Mouse (Mus musculus): ENCODE data around the gene Cabp1.
"Not testable (repeated sequence)": the region's sequence is repeated elsewhere in the genome, so short reads cannot be mapped to it uniquely, and the experiment has no call there.

Cabp1 gene

DNA sequence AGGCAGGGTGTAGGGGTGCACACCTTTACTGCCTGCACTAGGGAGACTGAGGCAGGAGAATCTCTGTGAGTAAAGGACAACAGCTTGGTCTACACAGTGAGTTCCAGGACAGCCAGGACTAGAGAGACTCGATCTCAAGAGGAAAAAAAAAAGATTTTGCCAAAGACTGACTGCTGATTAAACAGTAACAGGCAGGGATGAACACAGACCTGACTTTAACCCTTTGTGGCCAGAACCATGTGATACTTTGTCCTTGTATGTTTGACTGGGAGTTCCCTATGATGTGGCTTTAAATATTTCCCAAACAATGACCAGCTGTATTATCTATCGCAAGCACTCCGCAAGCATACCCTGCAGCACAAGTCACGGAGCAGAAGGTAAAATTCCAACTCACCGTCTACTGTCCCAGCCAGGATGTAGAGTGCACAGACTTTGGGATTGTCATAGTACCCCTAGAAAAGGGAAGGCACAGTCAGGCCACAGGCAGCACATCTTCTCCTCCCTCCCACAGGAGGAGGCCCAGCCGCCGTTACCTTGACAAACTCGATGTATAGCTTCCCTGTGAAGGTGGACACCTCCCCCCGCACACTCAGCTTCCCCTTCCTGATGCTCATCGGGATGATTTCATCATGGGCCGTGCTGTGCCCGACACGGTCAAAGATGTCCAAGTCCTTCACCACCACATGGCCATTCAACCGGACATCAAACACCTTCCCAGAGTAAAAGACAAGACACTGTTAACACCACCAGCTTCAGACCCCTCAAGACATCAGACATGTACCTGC, 44.3 kb downstream of the Cabp1 start:
- no peak for DNase-seq (ENCODE audit: low spot score)

DNA sequence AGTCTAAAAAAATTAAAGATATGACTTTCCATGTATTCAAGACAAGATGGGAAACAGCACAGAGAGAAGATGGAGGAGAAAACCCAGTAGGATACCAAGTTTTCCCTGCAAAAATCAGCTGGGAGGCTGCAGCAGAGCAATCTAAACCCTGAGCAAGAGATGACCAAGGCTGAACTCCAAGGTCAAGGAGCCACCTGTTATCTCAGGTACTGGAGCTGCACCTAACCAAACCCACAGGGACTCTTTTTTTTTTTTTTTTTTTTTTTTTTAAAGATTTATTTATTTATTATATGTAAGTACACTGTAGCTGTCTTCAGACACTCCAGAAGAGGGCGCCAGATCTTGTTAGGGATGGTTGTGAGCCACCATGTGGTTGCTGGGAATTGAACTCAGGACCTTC, 45.3 kb downstream of the Cabp1 start:
- not testable (repeated sequence) for DNase-seq (ENCODE audit: low spot score)

DNA sequence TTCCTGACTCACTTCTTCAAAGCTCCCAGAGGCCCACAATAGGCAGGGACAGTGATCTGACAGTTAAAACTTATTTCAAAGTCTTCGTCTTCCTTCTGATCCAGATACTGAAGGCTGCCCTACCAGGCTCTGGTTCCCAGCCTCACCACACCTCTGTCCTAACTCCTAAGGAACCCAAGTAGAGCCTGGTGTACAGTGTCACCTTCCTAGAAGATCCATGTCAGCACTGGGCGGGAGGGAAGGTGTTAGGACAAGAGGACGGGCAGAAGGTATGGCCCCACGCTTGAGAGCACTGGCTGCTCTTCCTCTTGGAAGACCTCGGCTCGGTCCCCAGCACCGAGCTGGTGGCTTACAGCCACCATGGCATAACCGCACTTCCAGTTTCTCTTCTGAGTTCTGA, 45.8 kb downstream of the Cabp1 start:
- no peak for DNase-seq (ENCODE audit: low spot score)

DNA sequence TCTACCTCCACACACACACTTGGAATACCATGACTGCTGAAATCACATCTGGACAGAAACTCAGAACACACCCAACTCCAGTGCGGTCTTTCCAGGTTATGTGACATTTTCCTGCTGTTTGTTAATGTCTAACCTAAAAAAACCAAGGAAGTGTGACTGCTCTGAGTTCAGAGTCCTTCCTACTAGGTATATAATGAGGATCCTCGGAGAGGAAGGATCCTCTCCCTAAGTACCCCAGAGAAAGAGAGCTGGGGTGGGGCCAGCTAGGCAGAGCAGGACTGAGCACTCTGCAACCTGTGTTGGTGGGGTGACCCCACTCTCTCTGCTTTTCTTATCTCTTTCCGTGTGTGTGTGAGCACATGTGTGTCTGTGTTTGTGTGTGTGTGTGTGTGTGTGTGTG, 46.8 kb downstream of the Cabp1 start:
- DNase-seq (ENCODE audit: low spot score), result no peak

DNA sequence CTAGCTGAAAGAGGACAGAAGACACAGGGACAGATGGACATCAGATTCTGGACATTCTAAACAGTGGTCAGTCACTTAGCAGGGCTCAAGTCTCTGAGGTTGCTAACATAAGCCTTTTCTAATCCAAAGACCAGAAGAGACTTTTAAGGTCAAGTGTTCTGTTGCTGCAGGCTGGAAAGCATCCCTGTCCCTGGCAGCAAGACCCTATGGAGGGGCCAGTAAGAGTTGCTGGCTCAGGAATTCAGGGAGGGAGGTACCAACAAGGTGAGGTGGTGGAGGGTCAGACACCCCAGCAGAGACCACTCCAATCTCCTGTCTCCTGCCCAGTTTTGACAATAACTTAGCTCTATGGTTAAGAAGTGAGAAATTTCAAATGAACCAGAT, 47.4 kb downstream of the Cabp1 start:
- no peak for DNase-seq (ENCODE audit: low spot score)

DNA sequence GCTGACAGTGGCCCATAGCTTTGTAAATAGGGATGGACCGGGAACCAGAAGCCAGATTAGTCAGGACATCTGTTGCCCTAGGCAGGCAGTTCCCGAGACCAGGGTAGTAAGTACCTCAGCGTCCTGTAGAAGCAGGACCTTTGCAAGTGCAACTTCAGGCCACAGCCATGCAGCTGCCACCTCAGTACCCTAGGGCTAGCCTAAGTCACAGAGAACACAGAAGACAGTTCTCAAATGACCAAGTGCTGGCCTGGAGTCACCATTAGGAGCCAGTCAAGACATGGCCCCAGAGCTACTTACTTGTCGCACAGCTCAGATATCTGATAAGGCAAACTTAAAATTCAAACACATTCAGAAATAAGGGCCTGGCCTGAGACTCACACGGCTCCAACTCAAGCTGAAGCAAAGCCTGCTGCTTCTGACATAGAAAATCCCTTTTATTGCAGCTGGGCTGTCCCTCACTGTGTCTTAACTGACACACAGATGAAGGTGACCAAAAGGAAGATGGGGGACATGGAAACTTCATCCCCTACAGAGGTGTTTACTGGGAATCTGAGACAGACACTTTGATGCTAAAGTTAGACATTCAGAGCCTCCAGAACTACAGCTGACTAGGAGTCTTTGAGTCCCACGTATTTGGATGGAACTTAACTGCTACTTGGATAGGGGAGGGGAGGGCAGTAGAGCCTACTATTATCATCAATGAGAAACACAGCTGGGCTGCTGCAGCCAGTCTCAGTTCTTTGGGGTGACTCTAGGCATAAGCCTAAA, 48.0 kb downstream of the Cabp1 start:
- no peak for DNase-seq (ENCODE audit: low spot score)

DNA sequence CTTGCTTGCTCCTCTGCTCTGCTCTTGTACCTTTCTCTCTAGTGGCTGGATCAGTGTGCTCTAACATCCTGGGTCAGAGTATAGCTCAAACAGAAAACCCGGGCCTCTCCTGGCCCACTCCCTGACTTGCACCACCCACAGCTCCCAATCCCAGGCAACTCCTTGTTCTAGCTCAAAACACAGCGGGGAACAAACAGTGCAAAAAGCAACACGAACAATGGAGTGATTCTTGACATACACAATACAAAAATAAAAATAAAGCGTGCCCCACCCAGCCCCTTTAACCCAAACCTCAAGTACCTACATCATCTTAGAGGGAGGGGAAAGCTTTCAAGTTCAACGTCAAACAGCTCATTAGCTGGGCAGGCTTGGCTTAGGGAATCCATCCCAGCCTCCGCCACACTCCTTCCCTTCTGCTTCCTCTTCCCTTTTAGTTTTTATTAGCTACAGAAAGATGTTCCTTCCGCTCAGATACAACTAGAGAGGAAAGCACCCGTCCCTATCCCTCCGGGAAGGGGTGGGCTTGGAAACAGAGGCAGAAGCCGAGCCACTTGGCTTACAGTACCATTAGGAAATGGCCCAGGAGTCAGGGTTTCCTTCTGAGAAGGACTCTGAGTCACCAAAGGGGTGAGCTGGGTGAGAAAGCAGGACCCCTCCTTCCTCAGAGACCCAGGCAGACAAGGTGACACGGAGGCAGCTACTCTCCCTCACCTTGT, 48.8 kb downstream of the Cabp1 start:
- no peak for DNase-seq (ENCODE audit: low spot score)

DNA sequence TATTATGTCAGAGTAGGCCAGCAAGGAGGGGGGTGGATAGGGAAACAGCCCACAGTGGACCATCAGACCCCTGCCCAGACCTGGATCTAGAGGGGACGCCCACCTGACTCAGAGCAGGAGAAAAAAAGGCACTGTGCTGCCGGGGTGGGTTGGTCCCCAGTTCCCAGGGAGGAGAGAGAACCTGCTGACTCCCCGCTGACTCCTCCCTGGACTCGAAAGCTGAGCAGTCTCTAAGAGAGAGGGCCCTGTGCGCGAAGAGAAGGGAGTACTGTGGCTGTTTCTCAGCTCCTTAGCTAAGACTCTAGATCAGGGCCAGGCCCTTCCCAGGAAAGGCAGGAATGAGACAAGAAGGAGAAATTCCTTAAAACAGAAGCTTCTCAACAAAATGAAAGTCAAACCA, 49.7 kb downstream of the Cabp1 start:
- DNase-seq (ENCODE audit: low spot score), result no peak

DNA sequence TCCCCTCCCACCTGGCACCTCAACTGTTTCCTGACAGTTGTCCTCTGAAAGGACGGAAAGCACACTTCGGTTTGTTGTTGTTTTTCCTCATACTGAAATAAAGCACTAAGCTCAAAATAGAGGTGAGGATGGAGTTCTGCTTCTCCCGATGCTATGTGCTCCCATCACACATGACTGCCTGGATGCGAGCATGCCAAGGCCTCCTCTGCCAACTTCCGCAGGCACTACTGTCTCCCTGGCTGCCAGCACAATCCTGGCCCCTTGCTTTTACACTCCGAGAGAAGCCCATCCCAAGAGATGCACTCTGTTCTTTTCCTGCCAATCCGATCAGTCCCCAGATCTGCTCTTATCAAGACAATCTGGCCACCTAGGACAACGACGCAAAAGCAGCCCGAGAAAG, 50.6 kb downstream of the Cabp1 start:
- no peak for DNase-seq (ENCODE audit: low spot score)

DNA sequence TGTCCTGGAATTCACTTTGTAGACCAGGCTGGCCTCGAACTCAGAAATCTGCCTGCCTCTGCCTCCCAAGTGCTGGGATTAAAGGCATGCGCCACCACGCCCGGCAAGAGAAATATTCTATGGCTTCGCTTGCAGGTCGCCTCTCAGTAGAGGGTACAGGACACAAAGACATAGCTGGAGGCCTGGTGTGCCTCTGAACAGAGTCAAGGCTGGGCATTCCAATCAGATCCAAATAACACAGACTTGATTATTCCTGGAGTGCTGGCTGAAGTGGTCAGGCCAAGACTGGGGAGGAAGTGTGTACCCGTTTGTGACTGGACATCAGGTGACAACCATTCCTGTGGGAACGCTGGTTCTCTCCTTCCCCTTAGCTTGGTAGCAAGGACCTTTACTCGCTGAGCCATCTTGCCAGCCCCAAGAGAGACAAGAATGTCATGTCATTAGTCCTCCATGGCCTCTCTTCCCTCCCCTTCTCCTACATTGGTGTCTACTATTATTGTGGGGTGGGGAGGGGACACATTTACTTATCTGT, 51.9 kb downstream of the Cabp1 start:
- no peak for DNase-seq (ENCODE audit: low spot score)

DNA sequence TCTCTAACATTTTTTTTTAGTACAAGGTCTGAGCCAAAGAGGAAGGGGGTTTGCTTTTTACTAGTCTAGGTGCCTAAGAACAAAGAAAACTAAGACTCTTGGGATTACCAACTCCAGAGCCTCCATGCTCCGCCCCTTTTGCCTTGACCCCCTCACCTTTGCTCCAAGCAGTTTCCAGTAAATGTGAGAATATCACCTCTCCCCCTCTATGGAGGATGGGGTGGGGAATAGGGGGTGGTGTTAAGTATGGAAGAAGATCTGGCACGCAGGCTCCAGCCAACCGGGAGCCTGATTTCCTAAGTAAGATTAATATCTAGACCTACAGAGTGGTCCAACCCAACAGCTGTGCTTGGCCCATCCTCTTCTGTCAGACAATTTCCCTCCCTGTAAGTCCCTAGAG, 53.5 kb downstream of the Cabp1 start:
- DNase-seq (ENCODE audit: low spot score), result no peak

DNA sequence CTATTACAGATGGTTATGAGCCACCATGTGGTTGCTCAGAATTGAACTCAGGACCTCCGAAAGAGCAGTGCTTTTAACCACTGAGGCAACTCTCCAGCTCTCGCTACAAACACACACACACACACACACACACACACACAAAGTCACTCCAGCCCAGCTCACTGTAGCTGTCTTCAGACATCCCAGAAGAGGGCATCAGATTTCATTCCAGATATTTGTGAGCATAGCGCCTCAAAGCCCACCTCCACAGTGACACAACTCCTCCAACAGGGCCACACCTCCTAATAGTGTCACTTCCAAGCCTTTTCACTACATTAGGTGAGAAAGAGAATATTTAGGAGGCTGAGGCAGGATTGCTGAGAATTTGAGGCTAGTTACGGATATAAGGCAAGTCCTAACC, 55.1 kb downstream of the Cabp1 start:
- no peak for DNase-seq (ENCODE audit: low spot score)

DNA sequence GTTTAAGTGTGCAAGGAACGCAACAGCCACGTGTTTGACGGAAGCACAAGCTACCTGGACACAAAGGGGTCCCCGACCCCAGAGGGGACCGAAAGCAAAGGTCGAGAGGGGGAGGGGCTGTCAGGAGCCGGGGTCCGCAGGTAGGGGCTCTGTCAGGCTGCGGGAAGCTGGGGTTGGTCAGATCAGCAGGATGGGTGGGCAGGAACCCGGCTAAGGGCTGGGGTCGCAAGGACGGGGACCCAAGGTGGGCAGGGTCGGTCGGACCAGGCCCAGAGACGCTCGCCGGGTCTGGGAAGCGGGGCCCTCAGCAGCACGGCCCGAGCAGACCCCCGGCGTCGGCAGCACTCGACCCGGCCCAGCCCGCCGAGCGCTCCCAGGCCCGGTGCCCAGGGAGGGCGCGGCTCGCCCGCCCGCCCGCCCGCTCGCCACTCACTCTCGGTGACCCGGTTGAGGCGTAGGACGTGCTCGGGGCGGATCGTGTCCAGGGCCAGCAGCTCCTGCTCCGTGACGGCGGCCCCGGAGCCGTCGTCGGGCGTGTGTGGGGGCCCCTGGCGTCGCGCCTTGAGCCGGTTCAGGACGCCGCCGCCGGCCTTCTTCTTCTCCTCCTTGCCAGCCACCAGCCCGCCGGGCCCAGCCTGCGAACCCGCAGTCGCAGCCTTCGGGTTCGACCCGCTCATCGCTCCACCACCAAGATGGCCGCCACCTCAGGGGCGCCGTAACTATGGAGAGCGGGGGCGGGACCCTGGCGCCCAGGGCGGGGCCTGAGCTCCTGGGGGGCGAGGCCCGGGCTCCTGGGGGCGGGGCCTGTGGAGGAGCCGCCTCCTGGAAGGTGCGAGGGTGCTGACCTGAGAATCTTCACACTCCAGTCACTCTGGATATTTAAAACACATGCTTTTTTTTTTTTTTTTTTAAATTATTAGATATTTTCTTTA, 59.7 kb downstream of the Cabp1 start, which contains the start of gene Unc119b:
Gene Unc119b, minus strand, starts transcription at position 742 of the 932 bp plus-strand sequence.
- peak; percentile 89 for DNase-seq (ENCODE audit: low spot score)

DNA sequence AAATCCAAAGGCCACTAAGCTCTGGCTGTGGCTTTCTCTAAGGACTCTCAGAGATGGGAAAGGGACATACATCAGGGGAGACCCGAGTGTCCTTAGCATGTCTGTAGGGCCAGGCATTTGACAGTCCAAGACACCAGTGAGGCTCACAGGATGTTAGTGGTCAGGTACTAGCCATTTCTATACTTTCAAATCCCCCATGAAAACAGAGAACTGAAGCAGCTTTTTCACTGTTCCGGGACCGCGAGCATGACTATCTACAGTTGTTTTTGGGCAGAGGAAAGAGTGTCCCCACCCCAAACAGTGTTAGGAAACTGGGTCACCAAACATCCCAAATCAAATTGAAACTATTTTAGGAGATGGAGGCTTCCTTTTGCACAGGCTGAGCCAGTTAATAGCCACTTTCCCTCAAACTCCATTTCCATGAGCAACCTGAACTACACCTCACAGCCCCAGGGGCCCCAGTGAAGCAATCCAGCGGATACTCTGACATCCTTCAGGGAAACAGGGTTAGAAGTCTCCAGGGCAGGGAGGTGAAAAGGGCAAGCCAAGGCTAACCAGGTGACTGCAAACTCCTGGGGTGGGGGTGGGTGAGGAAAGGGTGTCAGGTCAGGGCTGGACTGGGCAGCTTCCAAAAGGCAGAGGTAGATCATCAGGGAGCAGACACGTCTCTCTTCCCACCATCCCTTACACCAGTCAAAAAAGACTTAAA, 60.7 kb downstream of the Cabp1 start:
- DNase-seq (ENCODE audit: low spot score), result no peak

DNA sequence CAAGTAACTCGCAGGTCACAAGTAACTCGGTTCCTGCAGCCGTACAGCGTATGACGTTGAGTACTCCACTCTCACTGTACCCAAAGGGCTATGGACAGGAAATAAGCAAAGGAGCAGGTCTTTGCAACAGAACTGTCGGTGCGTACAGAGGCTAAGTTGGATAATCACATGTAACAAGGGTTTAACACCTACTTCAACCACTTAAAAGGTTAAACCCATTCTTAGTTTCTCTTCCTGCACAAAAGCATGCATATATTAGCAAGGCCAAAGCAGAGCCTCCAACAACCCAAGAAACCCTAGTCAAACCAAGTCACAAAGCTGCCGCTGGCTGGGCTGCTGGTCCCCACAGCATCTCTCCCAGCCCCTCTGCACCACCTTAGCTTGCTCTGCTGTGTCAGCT, 61.7 kb downstream of the Cabp1 start:
- peak; percentile 64 for DNase-seq (ENCODE audit: low spot score)

DNA sequence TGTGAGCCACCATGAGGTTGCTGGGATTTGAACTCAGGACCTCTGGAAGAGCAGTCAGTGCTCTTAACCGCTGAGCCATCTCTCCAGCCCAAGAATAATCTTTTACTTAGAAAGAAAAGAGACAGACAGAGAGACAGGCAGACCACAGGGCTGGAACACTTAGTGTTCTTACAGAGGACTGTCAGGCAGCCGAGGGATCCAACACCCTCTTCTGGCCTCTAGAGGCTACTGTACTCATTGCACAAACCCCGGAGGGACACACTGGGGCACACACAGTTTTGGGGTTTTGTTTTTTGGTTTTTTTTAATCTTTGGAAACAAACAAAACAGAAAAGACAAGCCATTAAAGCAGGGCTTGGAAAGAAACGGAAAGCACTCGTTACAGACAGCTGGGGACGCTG, 64.9 kb downstream of the Cabp1 start:
- no peak for DNase-seq (ENCODE audit: low spot score)

DNA sequence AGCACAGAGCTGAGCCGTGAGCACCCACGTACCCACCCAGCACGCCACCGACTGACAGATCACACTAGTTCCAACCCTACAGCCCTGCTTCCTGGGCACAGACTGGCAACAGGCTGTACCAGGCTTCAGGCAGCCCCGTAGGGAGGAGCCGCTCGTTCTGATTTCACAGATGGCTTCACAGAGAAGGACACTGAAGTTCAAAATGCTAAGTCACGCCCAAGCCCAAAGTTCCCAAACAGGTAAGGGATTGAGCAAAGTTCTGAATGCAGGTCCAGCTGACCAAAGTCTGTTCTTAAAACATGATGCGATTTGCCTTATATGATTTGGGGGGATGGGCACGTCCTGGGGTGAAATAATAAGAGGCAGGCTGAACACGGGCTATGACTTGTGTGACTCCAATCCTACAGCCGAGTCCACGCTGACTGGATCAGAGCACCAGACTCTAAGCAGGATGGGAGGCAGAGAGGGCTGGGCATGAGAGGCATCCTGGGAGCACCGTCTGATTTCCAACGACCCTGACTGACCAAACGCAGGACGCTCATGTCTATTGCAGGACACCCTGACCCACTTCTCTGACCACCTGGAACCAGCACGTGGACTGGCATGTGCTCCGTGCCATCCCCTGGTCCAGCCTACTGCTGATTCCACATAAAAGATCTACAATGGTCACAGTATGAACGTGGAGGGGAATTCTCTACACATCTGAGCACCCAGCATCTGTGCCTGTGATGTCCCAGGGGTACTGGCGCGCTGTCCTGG, 66.6 kb downstream of the Cabp1 start:
- DNase-seq (ENCODE audit: low spot score), result no peak

DNA sequence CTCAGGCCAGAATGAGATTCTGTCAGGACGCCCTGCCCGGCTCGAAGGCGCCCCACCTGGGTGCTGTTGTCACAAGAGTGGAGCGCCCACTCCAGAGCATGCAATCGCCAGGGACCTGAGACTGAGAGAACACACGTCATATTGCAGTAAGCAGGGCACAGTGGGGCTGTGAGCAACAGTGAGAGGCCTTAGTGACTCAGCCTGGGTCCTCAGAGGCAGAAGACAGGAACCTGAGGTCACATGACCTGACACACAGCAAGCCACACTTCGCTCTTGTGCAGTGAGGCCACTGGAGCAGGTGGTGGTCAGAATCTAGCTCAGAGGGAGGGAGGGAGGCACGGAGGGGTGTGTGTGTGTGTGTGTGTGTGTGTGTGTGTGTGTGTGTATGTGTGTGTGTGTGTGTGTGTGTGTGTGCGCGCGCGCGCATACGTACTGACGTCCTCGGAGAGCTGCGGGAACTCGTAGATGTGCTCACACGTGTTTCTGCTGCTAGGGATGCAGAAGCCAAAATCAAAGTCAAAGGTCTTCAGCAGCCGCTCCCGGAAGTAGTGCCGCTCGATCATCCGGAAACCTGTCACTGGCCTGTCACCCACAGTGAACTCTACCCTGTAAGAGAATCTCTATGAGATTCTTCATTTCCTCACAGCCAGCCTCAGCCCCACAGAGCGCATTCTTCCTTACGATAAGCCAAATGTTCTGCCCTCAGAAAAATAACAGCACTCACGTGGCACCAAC, 67.4 kb downstream of the Cabp1 start:
- peak; percentile 56 for DNase-seq (ENCODE audit: low spot score)

DNA sequence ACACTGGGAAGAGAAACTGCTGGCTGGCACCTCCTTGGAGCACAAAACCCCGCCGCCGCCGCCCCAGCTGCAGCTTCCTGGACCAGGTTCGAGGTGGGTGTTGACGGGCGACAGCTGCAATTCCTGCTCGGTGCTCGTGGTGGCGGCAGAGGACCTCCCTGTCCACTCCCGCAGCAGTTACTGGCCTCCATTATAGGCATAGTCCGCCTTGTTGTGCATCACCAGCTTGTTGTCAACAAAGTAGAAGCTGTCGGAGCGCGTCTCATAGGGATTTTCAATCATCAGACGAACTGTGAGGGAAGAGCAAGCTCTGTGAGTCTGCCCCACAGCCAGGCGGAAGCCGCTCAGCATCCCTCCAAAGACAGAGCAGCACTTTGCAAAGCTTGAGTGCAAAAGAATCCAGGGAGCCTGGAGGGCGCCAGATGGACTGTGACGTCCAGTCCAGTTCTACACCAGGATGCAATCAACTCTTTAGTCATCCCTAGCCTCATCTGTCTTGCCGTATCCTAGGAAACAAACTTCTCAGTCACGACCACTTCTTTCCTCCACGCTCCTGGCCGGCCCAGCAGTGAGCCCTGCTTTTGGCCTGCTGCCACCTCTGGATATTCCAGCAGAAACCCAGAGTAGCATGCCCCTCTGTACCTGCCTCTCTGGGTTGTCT, 68.8 kb downstream of the Cabp1 start:
- peak; percentile 86 for DNase-seq (ENCODE audit: low spot score)
